Mouse (Mus musculus) heart, postnatal 0 days (tissue): ENCODE measurements around the gene Ccpg1.

Source experiments
- CTCF ChIP-seq: IDR thresholded peaks from 2 replicates; pipeline ENCODE4 v1.5.1; 2016; ENCODE audit warnings: antibody characterized with exemption, control low read depth, low read depth
- EP300 ChIP-seq: IDR thresholded peaks from 2 replicates; pipeline ENCODE4 v1.6.1; 2016; ENCODE audit warnings: antibody characterized with exemption, low read depth

DNA sequence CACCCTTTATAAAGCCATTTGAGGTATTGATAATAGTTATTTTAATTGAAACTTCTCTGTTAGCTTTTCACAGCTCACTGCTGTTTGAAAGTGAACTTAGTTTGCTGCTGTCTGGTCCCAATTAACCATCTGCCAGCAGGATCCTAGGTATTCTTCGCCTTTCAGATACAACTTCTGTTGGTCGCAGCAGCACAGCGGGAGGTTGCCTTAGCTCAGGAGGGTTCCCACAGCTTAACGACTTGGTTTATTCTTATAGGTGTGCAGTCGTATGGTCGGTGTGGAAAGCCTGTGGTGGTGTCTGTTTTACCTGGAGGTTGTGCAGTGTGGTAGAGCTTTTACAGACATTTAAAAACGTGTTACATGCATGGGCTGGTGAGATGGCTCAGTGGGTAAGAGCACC, 11.6 kb downstream of the Ccpg1 start:
- no peak for TF ChIP-seq CTCF
- no peak for TF ChIP-seq EP300
